Mouse (Mus musculus) lung, postnatal 36 days (tissue): Measurements from ENCODE around the gene Pi4k2a.
"Not testable (repeated sequence)": the region's sequence is repeated elsewhere in the genome, so short reads cannot be mapped to it uniquely, and the experiment has no call there.

Source experiments
- DNase-seq: peaks from one replicate; pipeline ENCODE4 v3.0.0; 2022; ENCODE audit warnings: mixed read lengths

Gene Pi4k2a

DNA sequence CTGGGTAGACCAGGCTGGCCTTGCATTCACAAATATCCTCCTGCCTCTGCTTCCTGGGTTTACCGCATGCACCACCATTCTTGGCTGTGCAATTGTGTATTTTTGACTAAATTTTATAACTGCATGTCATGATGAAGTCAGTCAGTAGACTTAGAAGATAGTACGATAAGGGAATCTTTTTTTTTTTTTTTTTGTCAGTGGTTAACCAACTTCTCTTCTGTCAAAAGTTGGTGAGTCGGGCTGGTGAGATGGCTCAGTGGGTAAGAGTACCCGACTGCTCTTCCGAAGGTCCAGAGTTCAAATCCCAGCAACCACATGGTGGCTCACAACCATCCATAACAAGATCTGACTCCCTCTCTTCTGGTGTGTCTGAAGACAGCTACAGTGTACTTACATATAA, 8.7 kb upstream of the Pi4k2a start:
- not testable (repeated sequence) for DNase-seq

- no peak for DNase-seq
These were observed 4.6 kb upstream of the Pi4k2a start for GRCm38 (mm10) chr19:42085690-42086089.

GRCm38 (mm10) chr19:42086166-42086565, 4.1 kb upstream of the Pi4k2a start, which contains the start of gene Morn4:
TSS of gene Morn4 (minus strand) at chr19:42086357.
- peak; percentile 84 for DNase-seq

DNA sequence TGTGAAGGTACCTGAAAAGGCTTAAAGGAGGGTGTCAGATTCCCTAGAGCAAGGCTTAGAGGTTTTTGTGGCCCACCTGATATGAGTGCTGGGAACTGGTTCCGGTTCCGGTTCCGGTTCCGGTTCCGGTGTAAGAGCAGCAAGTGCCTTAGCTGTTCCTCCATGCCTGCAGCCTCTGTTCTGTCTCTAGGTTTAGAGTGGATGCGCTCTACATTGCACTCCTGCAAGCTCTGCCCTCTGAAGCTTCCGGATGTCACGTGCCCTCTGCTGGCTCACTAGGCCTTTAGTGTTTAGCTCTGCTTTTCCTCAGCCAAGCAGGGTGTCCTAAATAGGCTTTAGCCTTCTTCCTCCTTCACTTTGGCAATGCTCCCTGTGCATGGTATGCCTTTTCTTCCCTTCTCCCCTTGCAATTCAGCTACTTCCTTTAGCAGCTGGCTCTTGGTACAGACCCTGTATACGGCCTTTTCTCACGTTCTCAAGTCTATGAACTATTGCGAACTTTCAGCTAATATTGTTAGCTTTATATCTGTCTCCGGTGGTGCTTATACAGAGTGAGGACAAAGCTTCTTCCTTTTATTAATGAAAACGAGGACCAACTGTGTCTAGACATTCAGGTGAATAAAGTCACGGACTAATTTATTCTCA, 1.0 kb upstream of the Pi4k2a start:
- DNase-seq: peak; percentile 85

DNA sequence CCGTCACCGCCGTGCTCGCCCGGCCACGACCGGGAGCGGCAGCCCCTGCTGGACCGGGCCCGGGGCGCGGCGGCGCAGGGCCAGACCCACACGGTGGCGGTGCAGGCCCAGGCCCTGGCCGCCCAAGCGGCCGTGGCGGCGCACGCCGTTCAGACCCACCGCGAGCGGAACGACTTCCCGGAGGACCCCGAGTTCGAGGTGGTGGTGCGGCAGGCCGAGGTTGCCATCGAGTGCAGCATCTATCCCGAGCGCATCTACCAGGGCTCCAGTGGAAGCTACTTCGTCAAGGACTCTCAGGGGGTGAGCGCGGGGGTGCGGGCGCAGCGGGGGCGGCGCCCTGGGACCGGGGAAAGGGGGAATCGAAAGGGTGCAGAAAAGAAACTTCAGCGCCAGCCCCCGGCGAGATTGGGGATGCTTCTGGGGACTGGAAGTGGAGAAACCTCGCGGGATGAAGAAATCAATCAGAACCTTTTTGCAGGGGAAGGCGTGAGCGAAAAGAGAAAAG, 419 bp downstream of the Pi4k2a start:
- peak; percentile 37 for DNase-seq

DNA sequence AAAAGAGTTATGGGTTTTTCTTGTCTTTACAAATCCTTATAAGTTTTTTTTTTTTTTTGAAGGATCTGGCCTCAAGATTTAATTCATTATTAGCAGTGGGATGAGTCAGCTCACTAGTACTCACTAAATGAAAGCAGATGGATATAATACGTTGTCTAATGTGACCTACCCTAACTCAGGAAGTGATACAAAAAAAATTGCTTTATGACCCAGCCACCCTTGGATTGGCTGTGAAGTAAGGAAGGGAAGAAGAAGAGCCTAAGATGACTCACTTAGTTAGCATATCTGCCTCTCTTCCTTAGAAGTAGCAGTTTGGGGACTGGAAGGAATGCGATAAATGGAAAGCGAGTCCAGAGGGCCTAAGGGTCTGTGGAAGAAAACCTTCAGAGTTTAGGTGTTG, 9.1 kb downstream of the Pi4k2a start:
- DNase-seq: no peak

DNA sequence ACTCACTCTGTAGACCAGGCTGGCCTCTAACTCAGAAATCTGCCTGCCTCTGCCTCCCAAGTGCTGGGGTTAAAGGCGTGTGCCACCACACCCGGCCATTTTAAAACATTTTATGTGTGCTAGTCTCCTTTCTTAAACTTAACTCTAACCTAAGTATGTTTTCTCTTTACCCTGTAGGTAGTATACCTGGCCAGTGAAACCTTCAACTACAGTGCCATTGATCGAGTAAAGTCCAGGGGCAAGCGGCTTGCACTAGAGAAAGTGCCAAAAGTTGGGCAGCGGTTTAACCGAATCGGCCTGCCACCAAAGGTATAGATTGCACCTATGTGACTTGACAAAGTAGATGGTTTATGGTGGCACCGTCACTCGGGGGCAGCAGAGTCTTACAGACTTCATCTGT, 14.4 kb downstream of the Pi4k2a start:
- no peak for DNase-seq

GRCm38 (mm10) chr19:42115783-42116335, 25.6 kb downstream of the Pi4k2a start:
- DNase-seq: peak; percentile 65

DNA sequence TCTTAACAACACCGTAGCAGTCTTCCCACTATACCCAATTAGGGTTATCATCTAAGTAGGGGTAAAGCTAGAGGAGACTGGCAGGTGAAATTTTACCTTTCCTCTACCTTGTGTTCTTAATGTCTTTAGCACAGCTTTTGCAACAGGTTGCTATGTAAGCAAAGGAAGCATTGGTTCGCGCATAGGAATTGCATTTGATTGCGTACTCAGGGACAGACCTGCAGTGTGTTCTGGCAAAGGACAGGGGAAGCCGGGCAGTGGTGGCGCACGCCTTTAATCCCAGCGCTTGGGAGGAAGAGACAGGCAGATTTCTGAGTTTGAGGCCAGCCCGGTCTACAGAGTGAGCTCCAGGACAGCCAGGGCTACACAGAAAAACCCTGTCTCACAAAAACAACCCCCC, 27.9 kb downstream of the Pi4k2a start:
- DNase-seq: peak; percentile 25

- DNase-seq: no peak
These were observed 28.3 kb downstream of the Pi4k2a start for GRCm38 (mm10) chr19:42118596-42118995.

DNA sequence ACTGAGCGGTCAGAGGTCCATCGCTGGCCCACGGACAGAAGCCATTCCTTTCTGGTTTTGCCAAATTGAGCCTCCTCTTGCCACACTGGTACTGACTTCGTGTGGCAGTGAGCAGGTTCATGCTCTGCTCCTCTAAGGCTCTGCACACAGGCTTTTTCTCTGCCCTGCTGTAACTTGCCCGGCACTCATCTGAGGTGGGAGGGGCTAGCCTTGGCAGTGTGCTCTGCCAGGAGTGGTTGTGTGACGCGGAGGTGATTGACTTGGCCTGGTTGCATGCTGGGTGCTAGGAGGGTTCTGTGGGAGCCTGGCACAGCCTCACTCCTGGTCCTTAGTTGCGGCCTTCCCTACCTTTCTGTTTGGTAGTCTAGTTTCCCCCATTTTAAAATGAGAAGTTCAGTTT, 30.2 kb downstream of the Pi4k2a start:
- DNase-seq: peak; percentile 75

DNA sequence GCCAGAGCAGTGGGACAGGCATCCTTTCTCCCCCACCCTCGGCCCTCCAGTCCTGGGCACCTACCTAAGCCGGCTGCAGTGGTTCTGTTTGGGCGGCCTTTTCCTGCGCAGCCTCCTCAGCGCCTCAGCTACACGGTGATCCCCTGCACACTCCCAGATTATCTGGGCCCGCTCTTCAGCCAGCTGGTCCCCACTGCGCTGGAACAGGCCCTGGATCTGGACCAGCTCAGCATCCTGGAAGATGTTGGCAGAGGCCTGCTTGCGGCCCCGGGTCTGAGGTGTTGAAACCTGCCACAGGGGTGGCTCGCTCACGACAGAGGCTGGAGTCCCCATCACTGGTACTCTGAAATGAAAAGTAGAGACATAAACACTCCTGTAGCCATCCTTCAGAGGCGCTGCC, 34.4 kb downstream of the Pi4k2a start:
- DNase-seq: no peak

DNA sequence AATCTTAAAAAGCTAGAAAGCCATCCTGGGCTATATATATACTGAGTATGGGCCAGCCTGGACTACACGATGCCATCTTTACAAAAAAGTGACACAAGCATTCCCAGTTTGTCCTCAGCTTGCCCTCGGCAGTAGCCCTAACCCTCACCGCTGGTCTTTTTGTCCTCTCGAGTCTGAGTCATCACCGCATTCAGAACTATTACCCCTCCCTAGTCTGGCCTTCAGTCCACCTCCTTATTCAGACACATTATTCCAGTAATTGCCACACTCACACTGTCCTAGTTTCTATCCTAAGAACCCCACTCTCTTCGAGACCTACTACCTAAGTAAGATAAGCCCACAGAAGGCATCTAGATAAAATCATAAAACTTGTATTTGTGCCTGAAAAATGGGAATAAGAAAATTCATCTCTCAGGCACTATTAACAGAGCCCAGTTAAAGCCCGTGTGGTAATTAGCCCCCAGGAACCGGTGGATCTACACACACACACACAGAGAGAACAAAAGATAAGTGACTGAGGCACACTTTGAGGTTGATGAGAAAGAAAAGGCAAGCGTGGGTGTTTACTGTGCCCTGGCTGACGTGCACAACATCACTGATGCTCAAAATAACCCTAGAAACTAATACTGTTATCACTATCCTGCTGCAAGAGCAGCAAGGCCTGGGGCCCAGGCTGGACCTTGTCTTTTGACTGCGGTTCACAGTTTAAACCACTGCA, 35.4 kb downstream of the Pi4k2a start:
- no peak for DNase-seq

- no peak for DNase-seq
These were observed 35.9 kb downstream of the Pi4k2a start for GRCm38 (mm10) chr19:42126219-42126605.

DNA sequence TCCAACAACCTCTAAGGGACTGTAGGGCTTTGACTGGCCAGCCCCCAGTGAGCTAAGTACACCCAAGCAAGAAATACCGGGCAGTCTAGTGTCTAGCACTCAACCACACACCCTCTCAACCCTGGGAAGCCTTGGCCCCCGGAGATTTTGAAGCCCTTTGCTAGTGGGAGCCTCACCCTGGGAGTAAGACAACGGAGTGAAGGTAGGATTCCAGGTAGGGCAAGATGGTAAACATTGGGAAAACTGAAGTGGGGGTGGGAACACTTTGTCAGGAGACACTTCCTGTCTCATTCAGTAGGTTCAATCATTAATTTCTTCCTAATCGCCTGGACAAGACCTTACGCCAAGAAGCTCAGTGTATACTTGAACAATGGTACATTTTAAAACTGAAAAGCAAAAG, 36.8 kb downstream of the Pi4k2a start:
- peak; percentile 63 for DNase-seq

DNA sequence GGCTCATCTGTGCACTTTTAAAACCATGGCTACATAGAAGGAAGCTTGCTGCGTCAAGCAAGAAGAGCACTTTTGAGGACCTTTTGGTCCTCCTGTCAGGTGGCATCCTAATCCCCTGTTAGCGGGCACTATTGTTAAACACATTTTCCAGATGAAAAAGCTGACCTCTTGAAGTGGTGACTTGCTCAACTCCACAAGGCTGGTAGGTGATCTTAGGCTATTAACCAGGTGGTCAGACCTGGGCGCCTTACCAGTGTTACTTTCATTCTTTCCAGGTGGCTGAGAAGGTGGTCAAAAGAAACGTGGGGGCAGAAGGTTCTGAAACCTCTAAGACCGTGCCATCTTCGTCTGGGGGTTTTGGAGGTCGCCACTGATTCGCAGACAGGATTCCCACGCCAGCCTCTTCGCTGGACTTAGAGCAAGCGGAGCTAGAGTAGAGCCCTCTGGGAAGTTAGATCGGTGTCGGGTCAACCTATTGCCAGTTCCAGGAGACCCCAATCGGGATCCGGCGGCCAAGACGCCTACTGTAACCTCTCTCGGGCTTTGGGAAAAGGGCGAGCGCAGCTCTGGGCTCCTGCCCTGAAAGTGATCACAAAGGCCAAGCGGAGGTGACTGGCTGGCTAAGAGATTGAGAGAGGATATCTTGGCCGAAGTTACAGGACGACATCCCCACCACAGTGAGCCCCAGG, 37.9 kb downstream of the Pi4k2a start:
- peak; percentile 38 for DNase-seq

DNA sequence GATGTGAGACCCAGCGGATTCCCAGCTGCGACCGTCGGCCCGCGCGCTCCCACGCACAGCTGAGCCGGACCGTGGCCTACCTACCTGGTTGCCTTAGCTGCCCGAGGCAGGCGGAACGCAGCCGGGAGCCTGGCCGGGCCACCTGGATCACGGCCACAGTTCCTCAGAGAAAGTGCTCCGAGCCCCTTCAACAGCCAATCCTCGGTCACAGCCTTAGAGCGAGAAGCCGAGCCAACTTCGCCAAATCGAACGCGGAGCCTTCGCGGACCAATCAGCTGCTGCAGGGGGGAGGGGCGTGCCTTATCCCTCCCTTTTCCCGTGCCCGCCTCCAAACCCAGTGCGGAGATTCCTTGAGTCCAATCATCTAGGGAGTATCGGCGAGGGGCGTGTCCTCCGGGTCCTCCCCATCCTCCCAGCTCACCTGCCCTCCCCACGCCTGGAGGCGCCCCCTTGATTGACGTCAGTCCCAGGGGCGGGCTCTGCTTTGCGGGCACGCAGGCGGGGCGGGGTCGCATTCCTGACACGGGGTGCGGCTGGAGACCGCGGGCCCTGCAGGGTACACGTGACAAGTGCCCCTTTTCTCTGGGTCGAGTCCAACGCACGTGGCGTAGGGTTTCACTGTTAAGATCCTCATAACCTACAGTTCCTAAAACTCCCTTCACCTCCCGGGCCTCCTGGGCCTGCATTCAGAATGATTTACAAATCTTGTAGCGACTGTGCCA, 38.7 kb downstream of the Pi4k2a start, which contains the start of gene Avpi1:
TSS of gene Avpi1 (minus strand) at position 273 of the 722 bp plus-strand sequence.
- peak; percentile 100 for DNase-seq

DNA sequence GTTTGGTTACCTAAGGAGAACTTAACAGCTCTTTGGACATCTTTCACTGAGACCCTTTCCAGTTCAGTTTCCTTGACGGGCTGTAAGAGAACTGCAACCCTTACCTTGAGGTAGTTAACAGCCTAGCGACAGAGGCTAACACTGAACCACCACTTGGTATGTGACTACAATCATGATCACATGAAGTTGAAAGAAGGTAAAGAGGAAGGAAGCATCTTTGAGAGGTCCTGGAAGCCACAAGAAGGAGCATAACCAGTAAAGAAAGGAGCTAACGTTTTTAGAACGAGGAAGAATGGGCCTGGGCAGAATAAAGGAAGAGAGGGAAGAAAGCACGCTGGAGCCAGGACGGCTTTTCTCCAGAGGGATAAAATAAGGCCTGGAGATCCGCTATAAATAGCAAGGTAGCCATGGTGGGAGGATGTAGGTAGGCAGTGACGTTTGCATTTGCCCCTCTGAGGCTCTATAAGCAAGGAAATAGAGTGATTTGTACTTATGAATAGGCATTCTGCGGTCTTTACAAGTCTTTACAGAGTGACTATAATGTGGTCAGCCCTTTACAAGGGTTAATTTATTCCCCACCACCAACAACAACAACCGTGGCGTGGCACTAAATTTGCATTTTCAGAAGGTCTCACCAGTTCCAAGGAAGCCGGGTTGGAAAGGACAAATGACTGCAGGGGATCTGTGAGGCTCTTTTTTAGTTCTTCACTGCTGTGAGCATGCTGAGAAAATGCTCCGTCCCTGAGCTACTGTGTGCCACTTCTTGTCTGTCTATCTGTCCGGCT, 39.4 kb downstream of the Pi4k2a start:
- no peak for DNase-seq

DNA sequence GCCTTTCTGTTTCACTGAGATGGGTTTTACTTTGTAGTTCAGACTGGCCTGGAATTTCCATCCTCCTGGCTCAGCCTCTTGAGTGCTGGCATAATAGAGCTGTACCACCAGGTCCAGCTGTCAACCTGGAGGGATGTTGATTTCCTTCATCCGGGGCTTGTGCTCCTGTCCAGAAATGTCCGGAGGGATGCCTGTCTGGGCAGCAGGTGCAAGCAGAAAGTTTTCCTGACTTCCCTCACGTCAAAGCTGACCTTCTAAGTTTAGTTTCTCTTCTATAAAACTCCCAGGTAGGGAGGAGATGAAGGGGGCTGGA, 40.0 kb downstream of the Pi4k2a start:
- peak; percentile 29 for DNase-seq

- peak; percentile 66 for DNase-seq
These were observed 40.8 kb downstream of the Pi4k2a start for GRCm38 (mm10) chr19:42131101-42131500.

GRCm38 (mm10) chr19:42135070-42135469, 44.8 kb downstream of the Pi4k2a start:
- DNase-seq: no peak

DNA sequence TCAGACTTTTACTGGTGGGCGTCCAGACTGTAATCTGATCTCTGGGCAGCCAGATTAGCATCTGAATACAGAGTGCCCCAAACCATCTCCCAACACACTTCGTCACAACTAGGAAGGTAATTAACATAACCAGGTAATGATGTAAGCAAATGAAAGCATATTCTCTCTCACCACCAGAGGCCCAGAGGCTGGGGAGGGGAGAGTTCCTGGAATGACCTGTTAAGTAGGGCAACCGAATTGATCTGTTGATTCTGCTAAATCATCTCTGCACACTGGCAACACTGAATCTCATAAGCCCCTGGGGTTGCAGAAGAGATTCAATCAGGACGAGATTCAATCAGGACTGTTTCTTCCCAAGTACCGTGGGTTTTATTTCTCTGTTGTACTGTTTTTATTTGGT, 45.9 kb downstream of the Pi4k2a start:
- DNase-seq: no peak
